Mouse (Mus musculus): ENCODE data around the gene Zfp217.
A peak's percentile ranks its signal among the peaks of the same experiment; 100 is the strongest.

The Zfp217 gene

GRCm38 (mm10) chr2:170103852-170104251 is 44.1 kb downstream of the Zfp217 start:
- DNase-seq (ENCODE audit: extremely low spot score, low read depth, low spot score) = no peak

GRCm38 (mm10) chr2:170103341-170103740 is 44.6 kb downstream of the Zfp217 start:
- no peak for DNase-seq (ENCODE audit: extremely low spot score, low read depth, low spot score)

- no peak for DNase-seq (ENCODE audit: extremely low spot score, low read depth, low spot score)
Measured at GRCm38 (mm10) chr2:170101932-170102331, 46.0 kb downstream of the Zfp217 start.

GRCm38 (mm10) chr2:170101132-170101531 is 46.8 kb downstream of the Zfp217 start:
- peak; percentile 83 for DNase-seq (ENCODE audit: extremely low spot score, low read depth, low spot score)

- no peak for DNase-seq (ENCODE audit: extremely low spot score, low read depth, low spot score)
Measured at GRCm38 (mm10) chr2:170094871-170095270, 53.0 kb downstream of the Zfp217 start.

- DNase-seq (ENCODE audit: extremely low spot score, low read depth, low spot score) = no peak
Measured at GRCm38 (mm10) chr2:170094220-170094619, 53.7 kb downstream of the Zfp217 start.

GRCm38 (mm10) chr2:170091563-170092443 is 56.1 kb downstream of the Zfp217 start:
- no peak for DNase-seq (ENCODE audit: extremely low spot score, low read depth, low spot score)

GRCm38 (mm10) chr2:170078442-170079017 is 69.4 kb downstream of the Zfp217 start:
- no peak for DNase-seq (ENCODE audit: extremely low spot score, low read depth, low spot score)

- DNase-seq (ENCODE audit: extremely low spot score, low read depth, low spot score) = no peak
Measured at GRCm38 (mm10) chr2:170078041-170078440, 69.9 kb downstream of the Zfp217 start.

- DNase-seq (ENCODE audit: extremely low spot score, low read depth, low spot score) = no peak
Measured at GRCm38 (mm10) chr2:170076941-170077490, 70.9 kb downstream of the Zfp217 start.

- peak; percentile 73 for DNase-seq (ENCODE audit: extremely low spot score, low read depth, low spot score)
Measured at GRCm38 (mm10) chr2:170070641-170071241, 77.2 kb downstream of the Zfp217 start.

- DNase-seq (ENCODE audit: extremely low spot score, low read depth, low spot score) = no peak
Measured at GRCm38 (mm10) chr2:170069976-170070375, 77.9 kb downstream of the Zfp217 start.

GRCm38 (mm10) chr2:170062378-170062777 is 85.5 kb downstream of the Zfp217 start:
- no peak for DNase-seq (ENCODE audit: extremely low spot score, low read depth, low spot score)

GRCm38 (mm10) chr2:170060066-170060465 is 87.8 kb downstream of the Zfp217 start:
- no peak for DNase-seq (ENCODE audit: extremely low spot score, low read depth, low spot score)

- no peak for DNase-seq (ENCODE audit: extremely low spot score, low read depth, low spot score)
Measured at GRCm38 (mm10) chr2:170058774-170059173, 89.1 kb downstream of the Zfp217 start.

Measured in hindlimb bud, embryonic 11.5 days (tissue).